Mouse (Mus musculus) thymus, postnatal 25 days (tissue): ENCODE data around the gene Sobp.
A peak's percentile ranks its signal among the peaks of the same experiment; 100 is the strongest.

Experiments used
- DNase-seq: peaks from one replicate; pipeline ENCODE4 v3.0.0; 2022

Gene Sobp

DNA sequence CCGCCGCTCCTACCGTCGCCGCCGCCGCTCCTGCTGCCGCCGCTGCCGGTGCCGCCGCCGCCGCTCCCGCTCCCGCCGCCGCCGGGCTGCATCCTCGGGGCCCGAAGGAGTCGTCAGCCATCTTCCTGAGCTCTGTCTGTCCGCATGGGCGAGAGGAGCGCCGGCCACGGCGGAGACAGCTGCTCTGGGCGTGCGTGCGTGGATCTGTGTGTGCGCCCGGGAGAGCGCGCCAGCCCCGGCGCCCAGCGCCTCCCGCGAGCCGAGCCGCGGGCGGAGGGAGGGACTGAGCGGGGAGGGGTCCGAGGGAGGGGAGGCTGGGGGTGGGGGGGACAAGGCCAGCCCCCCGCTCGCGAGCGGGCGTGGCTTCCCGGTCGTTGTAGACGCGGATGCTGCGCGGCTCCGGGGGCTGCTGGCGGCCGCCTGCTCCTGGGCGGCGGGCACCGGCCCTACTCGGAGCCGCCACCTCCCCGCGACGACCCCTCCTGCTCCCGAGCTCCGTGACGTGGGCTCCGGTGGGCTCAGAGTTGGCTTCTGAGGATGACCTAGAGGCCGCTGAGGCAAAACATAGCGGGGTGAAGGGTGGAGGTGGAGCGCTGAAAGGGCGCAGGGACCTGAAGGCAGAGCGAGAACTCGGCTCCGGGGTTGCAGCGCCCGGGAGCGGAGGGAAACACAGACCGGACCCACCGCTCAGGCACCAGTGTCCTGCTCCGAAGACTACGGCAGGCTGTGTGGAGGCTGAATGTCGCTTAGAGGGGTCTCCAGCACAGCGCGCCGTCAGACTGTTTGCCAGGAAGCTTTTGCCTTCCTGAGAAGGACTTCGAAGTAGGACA lies at the start of gene Sobp, which contains the start of gene 9030612E09Rik:
Gene Sobp, minus strand, starts transcription at position 205 of the 830 bp plus-strand sequence.
Gene 9030612E09Rik, plus strand, starts transcription at position 379 of the 830 bp plus-strand sequence.
- DNase-seq: peak; percentile 18

DNA sequence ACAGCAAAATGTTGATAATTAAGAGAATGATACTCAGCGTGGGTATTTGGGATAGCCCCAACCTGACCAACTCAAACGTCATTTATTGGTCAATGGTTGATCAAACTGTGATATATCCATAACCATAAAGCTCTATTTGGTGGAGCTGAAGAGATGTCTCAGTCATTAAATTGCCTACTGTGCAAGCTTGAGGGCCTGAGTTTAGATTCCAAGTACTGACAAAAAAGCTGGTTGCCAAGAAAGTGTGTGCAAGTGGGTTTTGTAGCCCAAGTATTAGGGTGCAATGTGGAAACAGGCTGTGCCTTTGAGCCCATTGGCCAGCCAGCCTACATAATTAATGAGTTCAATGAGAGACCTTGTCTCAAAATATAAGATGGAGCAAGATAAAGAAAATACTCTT lies 49.1 kb upstream of the Sobp start:
- no peak for DNase-seq

DNA sequence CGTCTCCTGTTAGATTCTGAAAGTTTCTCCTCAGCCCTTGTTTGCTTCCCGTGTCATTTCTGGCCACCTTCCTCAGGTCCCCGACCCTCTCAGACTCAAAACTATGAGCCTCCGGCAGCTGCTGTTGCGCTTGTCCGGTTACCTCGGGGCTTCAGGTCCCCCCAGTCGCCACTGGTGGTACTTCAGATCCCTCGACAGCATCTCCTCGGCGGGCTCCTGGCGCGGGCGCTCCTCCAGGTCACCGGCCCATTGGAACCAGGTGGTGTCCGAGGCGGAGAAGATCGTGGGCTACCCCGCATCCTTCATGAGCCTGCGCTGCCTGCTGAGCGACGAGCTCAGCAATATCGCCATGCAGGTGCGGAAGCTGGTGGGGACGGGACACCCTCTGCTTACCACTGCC lies 47.3 kb upstream of the Sobp start:
- DNase-seq: no peak

DNA sequence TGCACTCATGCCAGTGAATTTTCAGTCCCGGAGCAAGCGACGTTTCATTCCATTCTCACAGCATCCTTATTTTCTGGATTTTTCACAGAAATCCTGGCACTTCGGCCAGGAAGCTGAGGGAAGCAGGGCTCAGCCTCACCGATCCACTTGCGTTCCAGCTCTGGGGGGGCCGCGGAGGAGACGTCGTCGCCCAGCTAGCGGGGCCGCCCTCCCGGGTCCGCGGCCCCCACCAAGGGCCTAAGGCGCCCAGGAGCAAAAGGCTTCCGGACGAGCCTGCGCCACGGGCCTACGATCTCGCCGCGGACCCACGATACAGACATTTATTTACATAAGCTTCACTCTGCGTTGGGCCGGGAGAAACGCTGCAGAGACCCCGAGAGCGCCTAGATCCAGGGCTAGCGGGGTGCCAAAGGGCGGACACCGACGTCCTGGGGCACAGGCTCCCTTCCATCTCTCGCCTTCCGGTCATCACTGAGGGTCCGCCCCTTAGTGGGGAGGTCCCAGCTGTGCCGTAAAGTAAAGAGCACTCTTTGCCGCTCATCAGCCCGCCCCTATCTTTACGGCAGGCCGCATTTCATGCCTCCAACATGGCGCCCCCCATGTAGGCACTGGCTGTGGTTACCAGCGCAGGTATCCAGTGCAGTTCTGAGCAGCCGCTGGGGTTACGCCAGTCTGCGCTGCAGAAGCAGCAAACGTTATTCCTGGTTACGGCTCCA lies 46.7 kb upstream of the Sobp start, which contains the start of gene Pdss2:
Gene Pdss2, plus strand, starts transcription at position 577 of the 716 bp plus-strand sequence.
- DNase-seq: peak; percentile 93

DNA sequence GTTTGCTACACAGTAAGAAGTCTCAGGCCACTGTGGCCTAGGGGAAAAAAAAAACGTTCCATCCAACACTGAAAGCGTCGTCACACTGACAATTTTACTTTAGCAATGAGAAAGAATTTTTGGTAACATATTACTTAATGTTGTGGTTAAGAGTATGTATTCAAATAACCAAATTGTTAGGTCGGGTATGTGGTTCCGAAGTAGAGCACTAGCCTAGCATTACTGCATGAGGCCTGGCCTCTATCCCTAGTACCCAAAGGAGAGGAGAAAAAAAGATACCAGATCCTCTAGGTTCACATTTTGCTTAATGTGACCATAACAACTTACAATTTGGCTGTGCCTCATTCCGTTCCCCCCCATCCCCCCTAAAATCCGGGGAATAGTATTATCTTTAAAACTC lies 46.1 kb upstream of the Sobp start:
- DNase-seq: no peak

DNA sequence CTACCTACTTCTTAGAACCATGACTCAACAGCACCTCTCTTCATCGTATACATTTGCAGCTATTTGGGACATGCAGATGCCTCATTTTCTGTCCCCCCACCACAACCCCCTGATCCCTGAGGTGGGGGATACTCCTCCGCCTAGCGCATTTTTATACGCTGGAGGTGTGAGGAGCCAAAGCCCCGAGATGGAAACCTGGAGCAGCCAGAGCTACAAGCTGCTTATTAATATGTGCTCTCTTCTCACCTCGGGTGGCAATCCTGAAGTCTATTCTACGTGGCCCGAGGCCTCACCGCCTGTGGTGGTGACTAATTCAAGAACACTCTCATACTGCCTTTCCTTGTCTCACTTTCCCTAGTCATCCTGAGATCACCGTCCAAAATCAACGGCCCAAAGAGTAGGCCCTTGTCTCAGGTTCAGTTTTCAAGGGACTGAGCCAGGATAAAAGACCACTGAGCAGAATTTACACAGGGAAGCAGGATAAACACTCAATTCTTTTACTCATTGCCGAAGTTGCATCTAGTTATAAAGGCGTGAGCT lies 43.1 kb upstream of the Sobp start:
- DNase-seq: no peak

DNA sequence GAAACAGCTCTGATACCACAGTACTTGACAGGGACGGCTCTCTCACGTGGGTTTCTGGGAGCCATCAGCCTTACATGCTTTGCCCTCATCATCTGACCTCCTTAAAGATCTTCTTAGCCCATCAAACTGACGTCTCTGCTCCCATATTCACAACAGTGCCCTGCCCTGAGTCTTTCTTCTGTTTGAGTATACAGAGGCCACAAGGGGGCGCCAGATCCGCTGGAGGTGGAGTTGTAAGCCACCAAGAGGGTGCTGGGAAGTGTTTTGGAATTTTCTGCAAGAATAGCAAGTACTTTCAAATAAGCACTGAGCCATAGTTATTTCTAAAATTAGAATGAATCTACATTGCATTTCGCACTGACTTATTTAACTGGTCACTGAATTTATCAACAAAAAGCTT lies 37.5 kb upstream of the Sobp start:
- peak; percentile 59 for DNase-seq

DNA sequence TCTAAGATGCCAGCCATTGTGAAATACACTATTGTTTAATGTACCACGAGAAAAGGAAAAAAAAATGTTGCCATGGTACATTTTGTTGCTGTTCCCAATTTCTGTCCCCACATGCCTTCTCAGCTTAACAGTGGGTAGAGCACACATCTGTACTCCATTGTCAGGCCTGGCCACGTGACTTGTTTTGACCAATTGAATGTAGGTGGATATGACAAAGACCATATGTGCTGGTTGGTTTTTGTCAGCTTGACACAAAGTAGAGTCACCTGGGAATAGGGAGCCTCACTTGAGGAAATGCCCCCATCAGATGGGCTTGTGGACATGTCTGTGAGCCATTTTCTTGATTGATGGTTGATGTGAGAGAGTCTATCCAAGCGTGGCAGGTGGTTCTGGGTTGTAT lies 29.5 kb upstream of the Sobp start:
- no peak for DNase-seq

DNA sequence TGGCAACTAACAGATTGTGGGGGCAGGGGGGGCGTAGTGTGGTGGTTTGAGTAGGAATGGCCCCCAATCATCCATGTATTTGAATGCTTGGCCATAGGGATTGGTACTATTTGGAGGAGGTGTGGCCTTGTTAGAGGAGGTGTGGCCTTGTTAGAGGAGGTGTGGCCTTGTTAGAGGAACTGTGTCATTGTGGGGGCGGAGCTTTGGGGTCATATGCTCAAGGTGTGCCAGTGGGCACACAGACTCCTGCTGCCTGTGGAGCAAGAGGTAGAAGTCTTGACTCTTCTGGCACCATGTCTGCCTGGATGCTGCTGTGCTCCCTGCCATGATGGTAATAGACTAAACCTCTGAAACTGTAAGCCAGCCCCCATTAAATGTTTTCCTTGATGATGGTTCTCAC lies 25.9 kb upstream of the Sobp start:
- no peak for DNase-seq

DNA sequence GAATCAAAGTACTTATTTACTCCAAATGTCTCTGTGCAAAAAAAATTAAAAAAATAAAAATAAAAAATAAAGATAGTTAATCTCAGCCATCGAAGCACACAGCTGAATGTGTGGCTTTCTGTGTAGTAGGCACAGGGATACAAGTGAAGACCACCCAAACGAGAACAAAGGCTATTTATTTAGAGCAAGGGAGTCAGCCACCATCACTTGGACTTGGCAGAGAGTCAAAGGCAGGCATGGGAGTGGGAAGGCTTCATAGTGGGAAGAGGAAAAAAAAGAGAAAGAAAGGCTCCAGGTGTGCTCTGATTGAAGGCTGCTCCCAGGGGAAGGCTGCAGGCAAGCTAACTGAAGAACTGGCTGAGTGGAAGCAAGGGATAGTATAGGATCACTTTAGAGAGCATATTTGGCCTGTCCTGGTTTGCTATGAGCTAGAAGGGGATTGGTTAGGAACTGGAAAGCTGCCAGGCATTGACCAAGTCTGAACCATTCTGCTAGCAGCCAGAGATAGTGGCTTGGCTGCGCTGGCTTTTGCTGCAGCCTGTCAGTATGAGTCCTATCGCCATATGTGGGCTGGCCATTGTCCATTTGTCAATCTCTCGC lies 6.1 kb upstream of the Sobp start:
- DNase-seq: no peak

DNA sequence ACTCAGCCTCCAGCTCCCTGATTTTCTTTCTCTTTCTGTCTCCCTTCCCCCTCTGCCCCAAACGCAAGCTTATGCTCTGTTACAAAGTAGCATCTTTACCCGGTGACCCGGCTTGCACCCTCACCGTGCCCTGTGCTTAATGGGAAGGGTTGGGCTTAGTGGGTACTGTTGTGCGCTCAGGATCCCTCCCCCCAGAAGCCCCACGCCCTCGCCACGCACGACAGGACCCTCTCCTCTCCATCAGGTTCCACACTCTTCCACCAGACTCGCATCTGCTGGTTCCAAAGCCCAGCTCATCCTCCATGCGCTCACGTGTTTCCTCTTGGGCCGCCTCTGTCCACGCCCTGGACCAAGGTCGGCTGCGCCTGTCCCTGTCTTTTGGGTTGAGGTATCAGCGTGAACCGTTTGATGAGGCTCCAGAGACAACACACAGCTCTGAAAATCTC lies 849 bp upstream of the Sobp start:
- no peak for DNase-seq

DNA sequence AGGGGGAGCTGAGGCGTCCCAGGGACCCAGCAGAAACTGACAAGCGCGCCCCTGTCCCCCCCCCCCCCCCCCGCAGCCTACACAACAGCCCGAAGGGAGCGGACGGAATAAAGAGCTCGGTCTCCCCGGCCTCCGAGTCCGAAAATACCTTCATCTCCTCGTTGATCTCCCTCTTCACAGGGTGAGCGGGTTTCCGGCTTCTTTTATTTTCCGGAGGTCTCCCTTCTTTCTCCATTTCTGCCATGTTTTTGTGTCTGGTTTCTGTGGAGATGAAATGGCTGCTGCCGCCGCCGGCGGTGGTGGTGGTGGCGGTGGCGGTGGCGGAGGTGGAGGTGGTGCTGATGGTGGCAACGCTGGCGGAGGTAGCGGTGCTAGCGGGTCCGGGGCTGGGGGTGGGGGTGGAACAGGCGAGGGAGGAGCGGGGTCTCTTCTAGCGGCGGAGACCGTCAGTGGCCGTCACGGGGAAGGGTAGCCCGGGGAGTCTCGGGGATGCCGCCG lies 453 bp downstream of the Sobp start:
- DNase-seq: no peak

DNA sequence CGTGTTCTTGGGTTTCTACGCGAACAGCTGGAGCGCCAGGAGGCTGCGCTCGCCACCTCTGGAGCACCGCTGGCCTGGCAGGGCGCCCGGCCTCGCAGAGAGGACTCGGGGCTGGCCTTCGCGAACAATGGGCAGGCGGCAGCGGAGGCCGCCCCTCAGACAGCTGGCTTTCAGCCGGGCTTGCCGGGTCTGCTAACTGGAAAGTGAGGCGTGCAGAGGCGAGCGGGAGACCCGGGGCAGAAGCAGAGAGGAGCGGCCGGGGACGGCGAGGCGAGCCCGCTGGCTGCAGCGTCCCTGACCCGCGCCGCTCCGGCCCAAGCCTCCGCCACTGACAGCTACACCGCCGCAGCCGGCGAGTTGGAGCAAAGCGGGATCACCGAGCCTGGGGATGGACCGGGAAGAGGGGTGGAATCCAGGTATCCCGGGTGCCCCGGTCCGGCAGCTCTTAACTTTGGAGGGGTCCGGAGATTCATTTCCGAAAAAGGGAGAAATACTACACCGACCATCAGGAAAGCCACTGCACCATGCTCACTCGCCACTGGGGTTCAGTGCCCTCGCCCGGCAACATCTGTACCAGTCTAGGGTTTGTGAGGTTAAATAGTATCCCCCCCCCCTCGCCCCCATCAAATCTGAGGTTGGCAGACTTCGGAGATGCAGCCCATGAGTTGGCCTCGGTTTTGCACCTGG lies 1.0 kb downstream of the Sobp start:
- DNase-seq: peak; percentile 6

DNA sequence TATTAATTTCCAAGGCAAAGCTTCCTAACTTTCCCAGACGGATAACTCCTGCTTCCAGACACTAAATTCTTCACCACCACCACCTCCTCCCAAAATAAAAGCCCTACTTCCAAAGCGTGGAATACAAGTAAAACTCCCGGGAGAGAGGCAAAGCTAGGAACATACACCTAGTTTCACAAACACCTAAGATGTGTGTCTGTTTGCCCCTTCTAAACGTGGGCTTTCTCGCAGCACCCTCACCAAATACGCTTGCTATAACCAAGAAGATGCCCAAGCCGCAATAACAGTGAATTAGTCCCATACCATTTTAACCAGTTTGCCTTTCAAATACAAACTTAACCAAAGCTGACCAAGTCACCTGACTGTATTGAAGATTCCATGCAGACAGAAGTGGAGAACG lies 1.8 kb downstream of the Sobp start:
- DNase-seq: no peak

DNA sequence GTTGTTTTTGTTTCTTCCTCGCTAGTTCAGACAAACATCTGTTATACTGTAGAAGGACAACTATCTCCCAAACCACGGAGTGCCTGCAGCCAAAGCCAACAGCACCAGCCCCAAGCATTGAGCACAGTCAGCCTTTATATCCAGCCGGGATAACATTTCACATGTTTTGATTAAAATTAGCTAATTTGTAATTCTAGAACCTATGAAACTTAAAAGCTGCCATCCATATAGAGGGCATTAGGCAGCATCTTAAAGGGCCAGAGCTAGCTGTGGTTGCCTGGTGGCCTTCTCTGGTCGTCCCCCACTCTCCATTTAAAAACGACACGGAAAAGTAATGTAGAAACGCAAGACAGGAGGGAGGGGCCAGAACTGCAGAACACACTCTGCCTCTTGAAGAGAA lies 2.3 kb downstream of the Sobp start:
- no peak for DNase-seq

DNA sequence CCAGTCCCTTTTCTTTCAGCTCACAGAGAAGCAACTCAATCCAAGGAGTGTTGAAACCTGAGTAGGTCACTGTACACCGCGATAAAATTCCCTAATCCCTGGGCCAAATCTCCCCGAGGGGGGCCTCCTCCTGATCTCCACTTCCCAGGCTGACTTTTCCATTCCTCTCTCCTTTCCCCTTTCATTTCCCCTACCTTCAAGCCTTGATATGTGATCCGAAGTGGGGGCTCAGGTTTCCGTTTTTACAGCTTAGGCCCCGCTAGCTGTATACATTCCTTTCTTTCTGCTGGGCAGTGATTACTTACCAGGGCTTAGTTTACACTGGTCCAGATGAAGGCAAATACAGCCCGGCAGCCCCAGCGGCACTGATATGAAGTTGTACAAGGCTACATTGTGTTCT lies 3.2 kb downstream of the Sobp start:
- DNase-seq: no peak

DNA sequence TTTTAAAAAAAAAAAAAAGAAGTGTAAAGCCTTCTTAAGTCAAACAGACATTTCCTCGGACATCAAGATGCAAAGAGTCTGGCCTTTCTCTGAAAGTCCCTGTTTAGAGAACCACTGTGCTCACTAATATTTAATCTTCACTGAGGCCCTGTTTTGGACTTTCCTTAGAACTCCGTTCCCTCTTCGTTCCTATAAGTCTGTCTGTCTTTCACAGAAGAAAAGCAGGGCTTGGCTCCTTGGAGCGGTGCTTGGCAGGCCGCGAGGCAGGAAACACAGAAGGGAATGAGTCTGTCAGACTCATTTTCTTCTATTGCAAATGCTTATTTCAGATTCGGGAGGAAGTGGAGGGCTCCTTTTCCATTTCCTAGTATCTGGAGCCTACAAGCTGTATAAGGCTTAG lies 5.5 kb downstream of the Sobp start:
- no peak for DNase-seq

DNA sequence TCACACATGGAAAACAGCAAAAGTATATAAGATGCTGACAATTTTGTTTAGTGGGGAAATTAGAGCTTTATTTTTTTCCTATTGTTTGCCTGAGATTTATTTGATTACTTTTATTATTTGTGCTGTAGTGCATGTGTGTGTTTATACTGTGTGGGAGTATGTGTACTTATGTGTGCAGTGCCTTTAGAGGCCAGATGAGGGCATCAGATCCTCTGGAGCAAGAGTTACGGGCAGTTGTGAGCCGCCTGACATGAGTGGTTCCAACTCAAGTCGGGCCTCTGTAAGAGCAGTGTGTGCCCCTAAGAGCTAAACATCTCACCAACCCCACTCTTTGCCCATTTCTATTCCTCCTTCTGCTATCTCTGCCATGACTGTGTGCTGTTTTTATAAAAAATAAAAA lies 7.5 kb downstream of the Sobp start:
- no peak for DNase-seq

DNA sequence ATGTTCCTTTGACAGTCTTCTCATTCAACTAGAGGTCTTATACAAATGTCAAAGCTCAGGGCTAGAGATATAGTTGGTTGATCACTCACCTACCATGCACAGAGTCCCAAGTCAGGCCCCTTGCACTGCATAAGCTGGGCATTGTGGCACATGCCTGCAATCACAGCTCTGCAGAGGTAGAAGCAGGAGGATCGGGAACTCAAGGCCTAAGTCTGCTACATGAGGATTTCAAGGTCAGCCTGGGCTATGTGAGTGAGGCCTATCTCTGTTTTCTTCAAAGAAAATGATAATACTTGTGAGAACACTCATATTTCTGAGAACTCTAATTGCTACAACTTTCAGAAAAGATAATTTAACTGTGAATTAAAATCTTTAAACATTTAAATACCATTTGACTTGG lies 8.2 kb downstream of the Sobp start:
- DNase-seq: no peak

DNA sequence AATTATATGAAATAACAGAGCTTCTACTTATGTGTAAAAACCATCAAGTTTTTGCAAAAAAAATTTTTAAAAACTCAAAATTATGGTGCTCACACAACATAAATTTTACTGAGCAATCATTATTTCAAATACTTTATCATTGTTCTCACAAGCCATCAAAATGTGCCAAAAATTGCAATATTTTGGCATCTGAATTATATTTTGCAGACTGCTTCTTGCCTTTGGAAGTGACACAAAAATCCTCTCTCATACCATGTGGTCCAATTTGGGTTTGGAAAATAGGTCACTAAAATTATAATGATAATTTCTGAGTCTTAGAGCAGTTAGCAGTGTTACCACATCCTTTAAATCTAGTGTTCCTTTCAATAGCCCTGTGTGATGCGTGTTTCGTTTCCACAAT lies 9.9 kb downstream of the Sobp start:
- no peak for DNase-seq

DNA sequence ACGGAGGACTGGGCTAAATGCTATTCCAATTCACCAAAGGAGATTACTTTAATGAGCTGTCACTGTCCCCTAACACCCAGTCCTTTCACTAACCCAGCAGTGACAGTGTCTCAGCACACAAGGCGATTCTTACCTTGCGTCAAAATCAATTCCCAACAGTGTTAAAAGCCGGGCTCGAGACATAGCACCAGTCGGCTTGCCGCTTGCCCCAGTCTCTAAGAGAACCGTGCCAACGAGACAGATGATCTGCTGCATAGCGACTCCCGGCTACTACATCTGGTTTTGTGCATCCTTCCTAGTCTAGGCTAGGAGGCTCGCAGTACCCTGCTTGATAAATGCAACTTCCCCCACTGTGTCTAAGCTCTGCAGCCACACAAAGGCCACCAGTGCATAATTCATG lies 12.0 kb downstream of the Sobp start:
- DNase-seq: no peak

DNA sequence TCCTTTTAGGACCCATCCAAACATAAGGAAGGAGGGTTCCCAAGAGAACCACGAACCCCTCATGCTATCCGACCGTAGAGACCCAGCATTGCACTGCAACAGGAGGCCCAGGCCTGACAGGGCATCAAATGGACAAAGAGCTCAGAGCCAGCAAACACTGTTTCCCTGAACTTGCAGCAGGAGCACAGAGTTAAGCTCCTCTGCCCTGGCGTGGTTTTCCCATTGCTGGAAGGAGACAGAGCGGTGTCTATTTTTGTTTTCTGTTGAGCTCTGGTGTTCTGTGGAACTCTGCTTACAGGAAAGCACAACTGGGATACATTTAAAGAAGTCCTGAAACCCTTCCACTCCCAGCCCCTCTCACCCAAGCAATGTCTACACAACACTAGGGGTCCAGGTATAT lies 15.0 kb downstream of the Sobp start:
- DNase-seq: no peak

DNA sequence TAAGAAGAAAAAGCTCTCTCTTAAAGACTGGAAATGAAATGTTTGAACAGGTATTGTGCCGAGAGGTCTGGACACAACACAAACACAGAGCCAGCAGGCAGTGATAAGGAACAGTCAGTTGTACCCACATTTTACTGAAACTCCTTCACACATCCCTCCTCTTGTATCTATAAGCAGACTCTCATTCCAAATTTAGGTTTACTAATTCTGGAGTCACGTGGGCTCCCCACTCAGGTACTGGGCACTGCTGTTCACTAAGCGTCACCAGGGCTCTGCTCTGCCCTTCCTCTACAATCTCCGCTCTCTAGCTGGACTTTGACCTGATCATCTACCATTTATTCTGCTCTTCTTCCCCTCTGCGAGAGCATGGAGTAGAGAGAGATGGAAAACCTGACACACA lies 15.4 kb downstream of the Sobp start:
- DNase-seq: no peak
